Mouse (Mus musculus) small intestine, adult 2 months (tissue): ENCODE measurements around the gene Ppm1l.

Experiments used
- CTCF ChIP-seq: fragments of 200-500 bp; IDR thresholded peaks from 2 replicates; pipeline ENCODE4 v1.5.1; 2012; ENCODE audit warnings: low read depth, mild to moderate bottlenecking, control low read depth, inconsistent platforms, low read length, moderate library complexity, mixed read lengths; ENCODE audit not compliant: insufficient replicate concordance, insufficient read length; ENCODE audit errors: extremely low read depth
- POLR2A ChIP-seq: fragments of 200-500 bp; IDR thresholded peaks from 2 replicates; pipeline ENCODE4 v1.6.1; 2012; ENCODE audit warnings: low read depth, mild to moderate bottlenecking, control low read depth, inconsistent platforms, low read length, moderate library complexity

DNA sequence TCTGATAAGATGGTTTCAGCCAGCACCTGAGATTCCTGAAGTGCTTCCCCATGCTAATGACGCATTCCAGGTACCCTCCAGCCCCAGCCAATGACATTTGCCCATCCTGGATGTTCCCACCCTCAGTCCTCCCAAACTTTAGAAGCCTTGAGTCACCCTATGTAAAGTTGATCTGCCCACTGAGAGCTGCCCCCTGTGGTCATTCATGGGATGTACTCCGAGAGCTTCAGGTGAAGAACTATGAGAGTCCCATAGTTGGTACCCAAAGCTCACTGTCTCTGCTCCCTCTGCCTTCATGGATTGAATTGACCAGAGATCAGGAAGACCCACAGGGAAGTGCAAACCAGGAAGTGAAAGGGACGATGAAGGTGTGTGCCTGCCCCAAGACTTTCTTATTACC, 91.4 kb downstream of the Ppm1l start:
- TF ChIP-seq POLR2A: no peak
- no peak for TF ChIP-seq CTCF
